Mouse (Mus musculus): ENCODE results near the gene Nphs2. TPM values are rescaled to one million over a fixed set of nuclear protein-coding genes. Genes with fewer than 3 reads are reported as not detected.
A peak's percentile ranks its signal among the peaks of the same experiment; 100 is the strongest.
"Not testable (repeated sequence)": the region's sequence is repeated elsewhere in the genome, so short reads cannot be mapped to it uniquely, and the experiment has no call there.

Gene Nphs2
- polyA plus RNA-seq (2012; rRNA removed), result 3.3 and 3.7 TPM in 2 replicates

- no peaks in the 10 kb centered on the region for H3K27me3 ChIP-seq (ENCODE audit: control insufficient read depth, insufficient read depth, low read length)
- WGBS, result 23% methylated on average over 29 of the region's 29 CpGs
- no peaks in the 10 kb centered on the region for H3K36me3 ChIP-seq (ENCODE audit: control insufficient read depth, insufficient read depth, low read length)
- H3K4me3 ChIP-seq (ENCODE audit: control insufficient read depth, insufficient read depth, low read length), result peak within 1 kb of the TSS; percentile 46
- peaks cover 10% of the 10 kb centered on the region for H3K4me1 ChIP-seq (replicated peaks; ENCODE audit: control insufficient read depth, insufficient read depth, low read length)
- no peak within 1 kb of the TSS for H3K27ac ChIP-seq (ENCODE audit: control insufficient read depth, insufficient read depth, low read length)
- TF ChIP-seq POLR2A (IDR thresholded peaks at IDR 0.05; ENCODE audit: control insufficient read depth, extremely low read depth, insufficient read depth, low read length, poor library complexity), result no peak
- TF ChIP-seq CTCF (IDR thresholded peaks at IDR 0.05; ENCODE audit: borderline replicate concordance, control insufficient read depth, extremely low read depth, insufficient read depth, low read length, poor library complexity), result no peak
- DNase-seq, result peak; percentile 18
These were observed at the start of gene Nphs2 for GRCm38 (mm10) chr1:156310630-156311029. Gene Nphs2 (plus strand): TSS chr1:156310727.

GRCm38 (mm10) chr1:156263352-156263751 is 47.2 kb upstream of the Nphs2 start:
- Histone ChIP-seq H3K27me3 (ENCODE audit: control insufficient read depth, insufficient read depth, low read length) (no peaks in the 10 kb centered on the region), H3K4me1 (replicated peaks; ENCODE audit: control insufficient read depth, insufficient read depth, low read length) (peaks cover 27% of the 10 kb centered on the region), H3K4me3 (ENCODE audit: control insufficient read depth, insufficient read depth, low read length) (no peak overlapping the region), H3K36me3 (ENCODE audit: control insufficient read depth, insufficient read depth, low read length) (peaks cover 37% of the 10 kb centered on the region), H3K27ac (ENCODE audit: control insufficient read depth, insufficient read depth, low read length) (peak overlapping the region; percentile 80)
- WGBS, result 63% methylated on average over 2 of the region's 2 CpGs
- no peak for TF ChIP-seq POLR2A (IDR thresholded peaks at IDR 0.05; ENCODE audit: control insufficient read depth, extremely low read depth, insufficient read depth, low read length, poor library complexity)
- no peak; the same call in 1 of the 2 replicates for TF ChIP-seq CTCF (IDR thresholded peaks at IDR 0.05; ENCODE audit: borderline replicate concordance, control insufficient read depth, extremely low read depth, insufficient read depth, low read length, poor library complexity)
- peak; percentile 75 for DNase-seq

GRCm38 (mm10) chr1:156263946-156264345 is 46.6 kb upstream of the Nphs2 start:
- no peak overlapping the region for H3K4me3 ChIP-seq (ENCODE audit: control insufficient read depth, insufficient read depth, low read length)
- 85% methylated on average over 8 of the region's 8 CpGs for WGBS
- no peak for DNase-seq

GRCm38 (mm10) chr1:156268546-156268945 is 42.0 kb upstream of the Nphs2 start:
- peaks cover 31% of the 10 kb centered on the region for H3K36me3 ChIP-seq (ENCODE audit: control insufficient read depth, insufficient read depth, low read length)
- DNase-seq; H3K4me3 ChIP-seq (ENCODE audit: control insufficient read depth, insufficient read depth, low read length); H3K27ac ChIP-seq (ENCODE audit: control insufficient read depth, insufficient read depth, low read length); H3K27me3 ChIP-seq (ENCODE audit: control insufficient read depth, insufficient read depth, low read length): not testable (repeated sequence)
- WGBS, result 97% methylated on average over 3 of the region's 3 CpGs
- H3K4me1 ChIP-seq (replicated peaks; ENCODE audit: control insufficient read depth, insufficient read depth, low read length), result peaks cover 17% of the 10 kb centered on the region

More at GRCm38 (mm10) chr1:156263946-156264345, 46.6 kb upstream of the Nphs2 start:
- Histone ChIP-seq H3K27ac (ENCODE audit: control insufficient read depth, insufficient read depth, low read length) (peak overlapping the region; percentile 80), H3K4me1 (replicated peaks; ENCODE audit: control insufficient read depth, insufficient read depth, low read length) (peaks cover 27% of the 10 kb centered on the region), H3K27me3 (ENCODE audit: control insufficient read depth, insufficient read depth, low read length) (no peaks in the 10 kb centered on the region), H3K36me3 (ENCODE audit: control insufficient read depth, insufficient read depth, low read length) (peaks cover 34% of the 10 kb centered on the region)
- TF ChIP-seq CTCF (IDR thresholded peaks at IDR 0.05; ENCODE audit: borderline replicate concordance, control insufficient read depth, extremely low read depth, insufficient read depth, low read length, poor library complexity) (no peak), POLR2A (IDR thresholded peaks at IDR 0.05; ENCODE audit: control insufficient read depth, extremely low read depth, insufficient read depth, low read length, poor library complexity) (no peak)

- no peak for DNase-seq
- 96% methylated on average over 9 of the region's 9 CpGs for WGBS
- Histone ChIP-seq H3K4me3 (ENCODE audit: control insufficient read depth, insufficient read depth, low read length) (no peak overlapping the region), H3K27me3 (ENCODE audit: control insufficient read depth, insufficient read depth, low read length) (no peaks in the 10 kb centered on the region), H3K36me3 (ENCODE audit: control insufficient read depth, insufficient read depth, low read length) (peaks cover 35% of the 10 kb centered on the region), H3K4me1 (replicated peaks; ENCODE audit: control insufficient read depth, insufficient read depth, low read length) (peaks cover 5% of the 10 kb centered on the region; the same call in 1 of the 2 replicates), H3K27ac (ENCODE audit: control insufficient read depth, insufficient read depth, low read length) (no peak overlapping the region)
- TF ChIP-seq POLR2A (IDR thresholded peaks at IDR 0.05; ENCODE audit: control insufficient read depth, extremely low read depth, insufficient read depth, low read length, poor library complexity) (no peak), CTCF (IDR thresholded peaks at IDR 0.05; ENCODE audit: borderline replicate concordance, control insufficient read depth, extremely low read depth, insufficient read depth, low read length, poor library complexity) (no peak)
These were observed 40.1 kb upstream of the Nphs2 start for GRCm38 (mm10) chr1:156270471-156270870.

GRCm38 (mm10) chr1:156271654-156272053 is 38.9 kb upstream of the Nphs2 start:
- WGBS, result 26% methylated on average over 5 of the region's 5 CpGs
- H3K27ac ChIP-seq (ENCODE audit: control insufficient read depth, insufficient read depth, low read length), result no peak overlapping the region
- peaks cover 47% of the 10 kb centered on the region for H3K36me3 ChIP-seq (ENCODE audit: control insufficient read depth, insufficient read depth, low read length)
- H3K4me1 ChIP-seq (replicated peaks; ENCODE audit: control insufficient read depth, insufficient read depth, low read length), result peaks cover 3% of the 10 kb centered on the region; the same call in 1 of the 2 replicates
- TF ChIP-seq CTCF (IDR thresholded peaks at IDR 0.05; ENCODE audit: borderline replicate concordance, control insufficient read depth, extremely low read depth, insufficient read depth, low read length, poor library complexity), result no peak
- no peak for TF ChIP-seq POLR2A (IDR thresholded peaks at IDR 0.05; ENCODE audit: control insufficient read depth, extremely low read depth, insufficient read depth, low read length, poor library complexity)
- no peak for DNase-seq
- H3K4me3 ChIP-seq (ENCODE audit: control insufficient read depth, insufficient read depth, low read length), result no peak overlapping the region
- no peaks in the 10 kb centered on the region for H3K27me3 ChIP-seq (ENCODE audit: control insufficient read depth, insufficient read depth, low read length)

GRCm38 (mm10) chr1:156273647-156274046 is 36.9 kb upstream of the Nphs2 start:
- TF ChIP-seq POLR2A (IDR thresholded peaks at IDR 0.05; ENCODE audit: control insufficient read depth, extremely low read depth, insufficient read depth, low read length, poor library complexity) (no peak), CTCF (IDR thresholded peaks at IDR 0.05; ENCODE audit: borderline replicate concordance, control insufficient read depth, extremely low read depth, insufficient read depth, low read length, poor library complexity) (no peak)
- H3K27ac ChIP-seq (ENCODE audit: control insufficient read depth, insufficient read depth, low read length), result no peak overlapping the region
- peaks cover 50% of the 10 kb centered on the region for H3K36me3 ChIP-seq (ENCODE audit: control insufficient read depth, insufficient read depth, low read length)
- 88% methylated on average over 7 of the region's 7 CpGs for WGBS
- no peak overlapping the region for H3K4me3 ChIP-seq (ENCODE audit: control insufficient read depth, insufficient read depth, low read length)
- no peak for DNase-seq
- peaks cover 5% of the 10 kb centered on the region for H3K4me1 ChIP-seq (replicated peaks; ENCODE audit: control insufficient read depth, insufficient read depth, low read length)
- H3K27me3 ChIP-seq (ENCODE audit: control insufficient read depth, insufficient read depth, low read length), result no peaks in the 10 kb centered on the region
